Mouse (Mus musculus) heart, postnatal 0 days (tissue): ENCODE measurements at regions not wholly inside any gene's neighbourhood (a gene's known extent, or its start where the extent isn't known, plus 50 kb on each side); places are given as distances from the start of the nearest gene placed in this dataset.

Source experiments
- CTCF ChIP-seq: IDR thresholded peaks from 2 replicates; pipeline ENCODE4 v1.5.1; 2016; ENCODE audit warnings: antibody characterized with exemption, control low read depth, low read depth
- EP300 ChIP-seq: IDR thresholded peaks from 2 replicates; pipeline ENCODE4 v1.6.1; 2016; ENCODE audit warnings: antibody characterized with exemption, low read depth

- TF ChIP-seq CTCF (no peak), EP300 (no peak)
These were observed 96.0 kb upstream of the Wnt4 start for GRCm38 (mm10) chr4:137181252-137181651.
